Mouse (Mus musculus) CD4-positive, CD25-positive, alpha-beta regulatory T cell, adult 4 months (primary cell): ENCODE measurements around the gene Plekhd1. TPM values are rescaled to one million over a fixed set of nuclear protein-coding genes. Genes with fewer than 3 reads are reported as not detected.

Source experiments
- ATAC-seq: one replicate; pipeline ENCODE4 v1.8.0; 2017
- polyA plus RNA-seq, 2 experiments: library from polyadenylated mRNA; unstranded; fragments of 100-300 nt; shearing (Covaris generic); gene quantifications; one replicate each; pipeline ENCODE4 v1.2.1; 2017

Gene Plekhd1
- polyA plus RNA-seq, 2 experiments from 2014 or later: 0.28 to 0.90 TPM

- ATAC-seq: no peak
These were observed 8.9 kb downstream of the Plekhd1 start for GRCm38 (mm10) chr12:80701332-80701731.

GRCm38 (mm10) chr12:80706208-80706914 is 14.0 kb downstream of the Plekhd1 start:
- ATAC-seq: no peak

GRCm38 (mm10) chr12:80706915-80707604 is 14.7 kb downstream of the Plekhd1 start:
- no peak for ATAC-seq

GRCm38 (mm10) chr12:80715915-80716314 is 23.5 kb downstream of the Plekhd1 start:
- no peak for ATAC-seq

- ATAC-seq: no peak
These were observed 26.8 kb downstream of the Plekhd1 start for GRCm38 (mm10) chr12:80719141-80719540.

- no peak for ATAC-seq
These were observed 28.1 kb downstream of the Plekhd1 start for GRCm38 (mm10) chr12:80720507-80720906.

GRCm38 (mm10) chr12:80721458-80721857 is 29.1 kb downstream of the Plekhd1 start:
- ATAC-seq: no peak

- ATAC-seq: peak; percentile 58
These were observed 32.6 kb downstream of the Plekhd1 start for GRCm38 (mm10) chr12:80724853-80725559.

GRCm38 (mm10) chr12:80728207-80728606 is 35.8 kb downstream of the Plekhd1 start:
- no peak for ATAC-seq

GRCm38 (mm10) chr12:80728814-80729213 is 36.4 kb downstream of the Plekhd1 start:
- no peak for ATAC-seq

- no peak for ATAC-seq
These were observed 37.6 kb downstream of the Plekhd1 start for GRCm38 (mm10) chr12:80729758-80730530.

- no peak for ATAC-seq
These were observed 38.2 kb downstream of the Plekhd1 start for GRCm38 (mm10) chr12:80730567-80730966.

GRCm38 (mm10) chr12:80734526-80735470 is 42.4 kb downstream of the Plekhd1 start:
- no peak for ATAC-seq

GRCm38 (mm10) chr12:80736464-80737282 is 44.3 kb downstream of the Plekhd1 start:
- ATAC-seq: no peak

GRCm38 (mm10) chr12:80737283-80737600 is 44.9 kb downstream of the Plekhd1 start:
- no peak for ATAC-seq

- no peak for ATAC-seq
These were observed 47.1 kb downstream of the Plekhd1 start for GRCm38 (mm10) chr12:80739482-80739881.

- ATAC-seq: no peak
These were observed 52.2 kb downstream of the Plekhd1 start for GRCm38 (mm10) chr12:80744614-80745013.

GRCm38 (mm10) chr12:80746031-80746813 is 53.8 kb downstream of the Plekhd1 start:
- no peak for ATAC-seq

- no peak for ATAC-seq
These were observed 59.2 kb downstream of the Plekhd1 start for GRCm38 (mm10) chr12:80751556-80751955.
